Mouse (Mus musculus): ENCODE data around the gene Riok1. TPM values are rescaled to one million over a fixed set of nuclear protein-coding genes. Genes with fewer than 3 reads are reported as not detected.
A peak's percentile ranks its signal among the peaks of the same experiment; 100 is the strongest.

The Riok1 gene
- total RNA-seq (2014; fragmentation: Nextera tagmentation) (80.5 and 88.1 TPM in 2 replicates), total RNA-seq (2017) (98.5 and 126 TPM in 2 replicates)

DNA sequence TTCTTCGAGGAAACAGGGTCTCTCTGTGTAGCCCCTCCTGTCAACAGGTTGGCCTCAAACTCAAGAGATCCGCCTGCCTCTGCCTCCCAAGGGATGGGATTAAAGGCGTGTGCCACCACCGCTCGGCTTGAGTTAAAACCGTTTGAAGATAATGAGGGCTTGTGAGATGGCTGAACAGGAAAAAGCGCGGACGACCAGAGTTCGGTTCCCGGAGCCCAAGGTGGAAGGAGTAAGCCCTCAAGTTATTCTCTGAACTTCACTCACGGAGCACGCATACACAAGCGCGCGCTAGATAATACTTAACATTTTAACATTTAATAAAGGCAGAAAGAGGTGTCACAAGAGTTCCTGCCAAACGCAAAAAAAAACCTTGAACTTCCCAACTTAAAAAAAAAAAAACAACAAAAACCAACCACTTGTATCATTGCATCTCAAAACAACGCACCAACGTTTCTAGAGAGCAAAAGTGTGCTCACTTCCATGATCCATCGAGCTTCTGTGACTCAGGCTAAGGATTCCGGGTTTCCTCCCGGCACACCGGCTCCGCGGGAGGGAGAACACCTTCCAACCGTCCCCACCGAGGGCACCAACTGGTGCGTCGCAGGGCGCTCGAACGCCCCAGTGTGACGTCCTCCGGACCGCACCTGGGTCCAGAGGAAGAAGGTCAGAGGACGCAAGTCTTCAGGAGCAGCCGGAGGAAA, at the start of gene Riok1:
Gene Riok1, plus strand, starts transcription at position 653 of the 701 bp plus-strand sequence.
- ATAC-seq (replicated peaks; ENCODE audit: low FRiP score, low TSS enrichment, poor library complexity, severe bottlenecking), result peak; percentile 75; the same call in 1 of the 2 replicates

- no peak for ATAC-seq (replicated peaks; ENCODE audit: low FRiP score, low TSS enrichment, poor library complexity, severe bottlenecking)
Observed at GRCm38 (mm10) chr13:37989701-37990100, 47.1 kb upstream of the Riok1 start.

- ATAC-seq (replicated peaks; ENCODE audit: low FRiP score, low TSS enrichment, poor library complexity, severe bottlenecking), result peak; percentile 48; the same call in 1 of the 2 replicates
Observed at GRCm38 (mm10) chr13:37992638-37993371, 44.0 kb upstream of the Riok1 start.

GRCm38 (mm10) chr13:37993376-37993703, 43.5 kb upstream of the Riok1 start:
- no peak for ATAC-seq (replicated peaks; ENCODE audit: low FRiP score, low TSS enrichment, poor library complexity, severe bottlenecking)

DNA sequence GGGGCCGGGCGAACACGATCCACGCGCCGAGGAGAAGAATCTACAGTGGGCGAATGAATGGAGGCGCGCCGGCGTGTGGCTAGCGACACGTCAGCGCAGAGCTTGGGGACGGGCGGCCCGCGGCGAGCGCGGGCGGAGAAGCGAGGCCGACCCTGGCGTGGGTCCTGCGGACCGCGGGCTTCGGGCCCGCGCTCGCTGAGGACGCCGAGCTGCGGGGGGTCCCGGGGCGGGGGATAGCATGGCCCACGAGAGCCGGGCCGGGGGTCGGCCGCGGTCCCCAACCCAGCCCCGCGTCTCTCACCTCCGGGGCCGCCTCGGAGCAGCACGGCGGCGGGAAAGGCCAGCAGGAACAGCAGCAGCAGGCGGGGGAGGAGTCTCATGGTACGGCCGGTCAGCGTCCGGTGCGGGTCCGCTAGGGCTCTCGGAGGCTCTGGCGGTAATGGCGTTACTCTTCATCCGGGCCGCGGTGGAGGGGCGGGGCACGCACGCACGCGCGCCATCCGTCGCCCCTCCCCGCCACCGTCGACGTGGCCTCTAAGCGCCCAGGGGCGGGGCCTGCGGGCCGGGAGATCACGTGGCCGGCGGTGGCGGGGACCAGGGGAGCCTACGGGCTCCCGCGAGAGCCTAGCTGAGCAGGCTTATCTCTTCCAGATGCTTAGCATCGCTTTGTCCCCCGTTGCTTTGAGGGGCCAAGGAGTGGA, 42.9 kb upstream of the Riok1 start, which contains the start of gene Ssr1:
Gene Ssr1, minus strand, starts transcription at position 514 of the 701 bp plus-strand sequence.
- peak; percentile 95 for ATAC-seq (replicated peaks; ENCODE audit: low FRiP score, low TSS enrichment, poor library complexity, severe bottlenecking)

DNA sequence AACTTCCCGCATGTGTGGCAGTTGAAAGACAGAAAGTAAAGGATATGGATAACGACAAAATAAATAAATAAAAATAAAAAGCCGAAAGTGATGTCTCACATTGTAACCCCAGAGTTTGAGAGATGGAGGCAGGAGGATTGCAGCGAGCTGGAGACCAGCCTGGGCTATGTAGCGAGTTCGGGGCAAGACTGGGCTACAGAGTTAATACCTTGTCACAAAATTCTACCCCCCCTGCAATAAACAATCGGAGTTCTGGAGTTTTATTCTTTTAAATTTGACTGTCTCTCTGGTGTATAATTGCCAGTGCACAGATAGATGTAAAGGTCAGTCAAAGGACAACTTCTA, 42.4 kb upstream of the Riok1 start:
- ATAC-seq (replicated peaks; ENCODE audit: low FRiP score, low TSS enrichment, poor library complexity, severe bottlenecking), result no peak

GRCm38 (mm10) chr13:37999713-38000112, 37.1 kb upstream of the Riok1 start:
- no peak for ATAC-seq (replicated peaks; ENCODE audit: low FRiP score, low TSS enrichment, poor library complexity, severe bottlenecking)

GRCm38 (mm10) chr13:38002461-38002860, 34.3 kb upstream of the Riok1 start:
- no peak for ATAC-seq (replicated peaks; ENCODE audit: low FRiP score, low TSS enrichment, poor library complexity, severe bottlenecking)

DNA sequence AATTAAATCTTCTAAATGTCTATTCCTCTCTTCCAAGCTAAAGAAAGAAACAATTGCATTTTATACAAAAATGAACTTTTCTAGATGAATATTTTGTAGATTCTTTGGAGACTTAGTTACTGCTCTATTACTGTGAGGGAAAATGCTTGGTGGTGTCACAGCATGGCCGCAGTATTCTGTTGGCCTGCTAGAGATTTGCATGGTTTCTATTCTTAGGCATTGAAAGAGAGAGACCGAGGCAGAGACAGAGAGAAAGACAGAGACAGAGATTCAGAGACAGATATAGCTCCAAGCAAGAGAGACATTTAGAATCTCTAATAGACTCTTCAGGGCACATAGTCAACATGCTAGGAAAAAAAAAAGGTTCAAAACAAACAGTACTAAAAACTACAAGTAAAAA, 28.8 kb upstream of the Riok1 start:
- no peak for ATAC-seq (replicated peaks; ENCODE audit: low FRiP score, low TSS enrichment, poor library complexity, severe bottlenecking)

- ATAC-seq (replicated peaks; ENCODE audit: low FRiP score, low TSS enrichment, poor library complexity, severe bottlenecking), result peak; percentile 98
Observed at GRCm38 (mm10) chr13:38009721-38010408, 26.9 kb upstream of the Riok1 start.

GRCm38 (mm10) chr13:38010444-38010910, 26.3 kb upstream of the Riok1 start:
- ATAC-seq (replicated peaks; ENCODE audit: low FRiP score, low TSS enrichment, poor library complexity, severe bottlenecking), result peak; percentile 78

- no peak for ATAC-seq (replicated peaks; ENCODE audit: low FRiP score, low TSS enrichment, poor library complexity, severe bottlenecking)
Observed at GRCm38 (mm10) chr13:38012436-38012835, 24.4 kb upstream of the Riok1 start.

DNA sequence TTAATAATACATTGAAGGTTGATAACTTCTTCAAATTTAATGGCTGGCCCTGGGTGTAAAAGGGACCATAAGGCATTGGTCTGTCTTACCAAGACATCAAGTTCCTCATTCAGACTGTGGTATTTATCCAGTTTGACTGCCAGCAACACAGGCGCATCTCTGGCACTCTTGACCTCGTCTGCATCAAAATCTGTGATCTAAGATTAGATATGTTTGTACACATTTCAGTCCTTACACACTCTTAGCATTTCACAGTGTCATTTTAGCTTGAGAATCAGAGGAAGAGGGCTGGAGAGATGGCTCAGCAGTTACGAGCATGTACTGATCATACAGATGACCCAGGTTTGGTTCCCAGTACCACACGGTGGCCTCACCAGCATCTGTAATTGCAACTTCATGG, 21.2 kb upstream of the Riok1 start:
- no peak for ATAC-seq (replicated peaks; ENCODE audit: low FRiP score, low TSS enrichment, poor library complexity, severe bottlenecking)

DNA sequence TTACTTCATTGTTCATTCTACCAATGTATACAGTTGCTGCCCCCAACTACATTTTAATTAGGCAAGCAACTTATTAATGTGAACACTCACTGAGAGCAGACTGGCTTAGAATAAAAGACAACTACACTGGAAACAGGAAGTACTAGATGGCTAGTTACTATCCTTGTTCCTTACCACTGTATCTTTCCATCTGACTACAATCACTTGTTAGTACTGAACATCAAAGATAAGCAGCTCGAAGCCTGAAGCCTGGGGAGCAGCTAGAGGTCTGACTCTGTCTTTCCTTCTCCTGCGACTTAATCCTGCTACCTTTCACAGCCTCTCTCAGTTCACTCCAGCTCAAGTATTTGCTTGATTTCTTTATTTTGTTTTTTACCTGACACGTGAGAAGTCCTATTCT, 18.0 kb upstream of the Riok1 start:
- ATAC-seq (replicated peaks; ENCODE audit: low FRiP score, low TSS enrichment, poor library complexity, severe bottlenecking), result no peak

DNA sequence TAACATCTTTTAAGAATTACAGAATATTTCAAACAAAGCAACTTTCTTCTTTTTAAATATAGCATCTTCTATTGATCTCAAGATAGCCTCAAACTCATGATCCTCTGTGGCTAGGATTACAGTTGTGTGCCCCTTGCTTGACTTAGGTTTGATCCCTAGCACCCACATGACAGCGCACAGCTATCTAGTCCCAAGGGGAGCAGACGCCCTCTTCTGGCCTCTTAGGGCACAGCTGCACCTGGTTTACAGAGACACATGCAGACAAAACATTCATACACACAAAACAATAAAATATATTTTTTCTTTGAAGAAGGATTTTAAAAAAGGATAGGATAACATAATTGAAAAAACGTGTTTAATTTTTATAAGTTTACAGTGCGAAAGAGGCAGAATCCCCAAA, 10.9 kb upstream of the Riok1 start:
- ATAC-seq (replicated peaks; ENCODE audit: low FRiP score, low TSS enrichment, poor library complexity, severe bottlenecking), result no peak

DNA sequence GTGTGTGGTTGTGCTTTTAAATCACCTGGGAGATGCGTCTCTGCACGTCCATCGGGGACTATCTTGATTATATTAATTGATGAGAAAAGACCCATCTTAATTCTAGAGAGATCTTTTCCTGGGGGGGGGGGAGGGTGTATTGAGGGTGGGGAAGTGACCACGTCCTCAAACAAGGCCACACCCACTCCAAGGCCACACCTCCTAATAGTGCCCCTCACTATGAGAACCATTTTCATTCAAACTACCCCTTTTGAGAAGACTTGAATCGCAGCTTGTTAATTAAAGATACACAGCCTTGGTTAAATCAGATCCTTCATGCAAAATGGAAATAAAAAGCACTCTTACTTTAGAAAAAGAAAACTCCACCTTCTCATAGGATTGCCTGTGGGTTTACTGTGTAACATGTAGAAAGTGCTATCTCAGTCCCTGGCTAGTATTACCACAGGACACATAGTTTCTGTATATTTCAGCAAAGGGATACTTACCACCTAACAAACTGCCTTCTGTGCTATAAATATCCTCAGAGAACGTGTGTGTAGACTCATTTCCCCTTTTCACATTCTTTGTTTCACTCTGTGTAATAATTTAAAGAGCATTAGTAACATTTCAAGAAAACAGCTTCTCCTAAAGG, 9.1 kb upstream of the Riok1 start:
- no peak for ATAC-seq (replicated peaks; ENCODE audit: low FRiP score, low TSS enrichment, poor library complexity, severe bottlenecking)

DNA sequence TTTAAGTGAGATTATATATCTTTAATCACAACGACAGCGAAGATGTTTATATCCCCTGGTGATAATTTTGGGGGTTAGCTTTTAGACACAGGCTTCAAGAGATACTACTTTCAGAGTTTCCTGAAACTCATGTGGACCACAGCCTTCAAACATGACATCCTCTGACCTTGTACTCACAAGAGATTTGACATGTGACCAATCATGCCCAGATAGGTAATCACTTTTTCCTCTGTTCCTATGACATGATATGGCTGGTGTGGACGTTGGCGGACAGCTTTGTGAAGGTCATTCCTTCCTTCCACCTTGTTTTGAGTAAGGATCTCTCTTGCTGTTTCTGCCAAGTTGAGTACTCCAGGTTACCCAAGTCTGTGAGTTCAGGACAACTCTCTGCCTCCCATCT, 8.4 kb upstream of the Riok1 start:
- ATAC-seq (replicated peaks; ENCODE audit: low FRiP score, low TSS enrichment, poor library complexity, severe bottlenecking), result no peak

GRCm38 (mm10) chr13:38037044-38037687, 371 bp downstream of the Riok1 start, which contains the start of gene Cage1:
Cage1 (minus strand) TSS chr13:38037069.
- peak; percentile 93 for ATAC-seq (replicated peaks; ENCODE audit: low FRiP score, low TSS enrichment, poor library complexity, severe bottlenecking)

DNA sequence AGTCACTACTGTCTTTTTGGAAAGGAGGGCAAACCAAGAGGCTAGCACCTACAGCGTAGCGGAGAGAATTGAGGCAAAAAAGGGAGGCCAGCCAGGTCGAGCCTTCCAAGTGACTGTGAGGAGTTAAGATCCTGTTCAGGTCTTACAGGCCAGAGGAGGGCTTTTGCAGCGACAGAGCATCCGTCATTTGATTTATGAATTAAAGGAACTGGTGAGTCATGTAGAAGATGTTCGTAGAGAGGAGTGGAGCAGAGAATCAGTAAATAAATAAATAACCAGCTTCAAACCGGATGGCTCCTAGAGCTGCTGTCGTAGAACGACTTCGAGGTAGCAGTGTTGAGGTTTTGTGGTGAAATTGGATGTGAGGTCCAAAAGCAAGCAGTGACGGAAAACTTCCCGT, 1.0 kb downstream of the Riok1 start:
- no peak for ATAC-seq (replicated peaks; ENCODE audit: low FRiP score, low TSS enrichment, poor library complexity, severe bottlenecking)

Measured in megakaryocyte-erythroid progenitor cell, adult 5-6 weeks (primary cell).